Mouse (Mus musculus) hindbrain, embryonic 14.5 days (tissue): ENCODE measurements at regions not wholly inside any gene's neighbourhood (a gene's known extent, or its start where the extent isn't known, plus 50 kb on each side); places are given as distances from the start of the nearest gene placed in this dataset.

Source experiments
- ATAC-seq: fragments of 200-750 bp; cut with Nextera tagmentation; 2 replicates; pipeline ENCODE4 v1.8.0; 2017; ENCODE audit warnings: moderate number of reproducible peaks, mild to moderate bottlenecking, moderate TSS enrichment, moderate library complexity; ENCODE audit not compliant: low FRiP score
- DNase-seq: peaks from one replicate; pipeline ENCODE4 v3.0.0-alpha.2; 2015; ENCODE audit warnings: low spot score
- H3K27ac ChIP-seq: fragments of 300-500 bp; sonication (generic); 2 replicates; pipeline ENCODE4 v1.5.1; 2014; ENCODE audit warnings: mild to moderate bottlenecking, moderate library complexity
- H3K27me3 ChIP-seq: fragments of 300-500 bp; sonication (generic); 2 replicates; pipeline ENCODE4 v1.6.1; 2014; ENCODE audit warnings: mild to moderate bottlenecking, low read length, mixed read lengths; ENCODE audit not compliant: control insufficient read depth, insufficient read depth
- H3K36me3 ChIP-seq: fragments of 300-500 bp; sonication (generic); replicated peaks from 2 replicates; pipeline ENCODE4 v1.6.1; 2014; ENCODE audit not compliant: control insufficient read depth, insufficient read depth
- H3K4me1 ChIP-seq: fragments of 300-500 bp; sonication (generic); replicated peaks from 2 replicates; pipeline ENCODE4 v1.6.1; 2014; ENCODE audit warnings: antibody characterized with exemption, low read length, mixed read lengths; ENCODE audit not compliant: control insufficient read depth, insufficient read depth
- H3K4me2 ChIP-seq: fragments of 300-500 bp; sonication (generic); replicated peaks from 2 replicates; pipeline ENCODE4 v1.6.1; 2014; ENCODE audit warnings: mild to moderate bottlenecking, moderate library complexity
- H3K4me3 ChIP-seq: fragments of 300-500 bp; sonication (generic); replicated peaks from 2 replicates; pipeline ENCODE4 v1.5.1; 2014; ENCODE audit warnings: mild to moderate bottlenecking, low read length
- H3K9ac ChIP-seq: fragments of 300-500 bp; sonication (generic); 2 replicates; pipeline ENCODE4 v1.6.1; 2014
- H3K9me3 ChIP-seq: fragments of 300-500 bp; sonication (generic); 2 replicates; pipeline ENCODE4 v1.6.1; 2016; ENCODE audit warnings: low read length; ENCODE audit not compliant: control insufficient read depth
- WGBS: fragments of 180-500 bp; shearing (Covaris S2); extraction: QIAGEN DNeasy Blood & Tissue Kit; methylation state at CpG from one replicate; pipeline ENCODE4 v1.1.7; 2014; 5-methylcytosine and 5-hydroxymethylcytosine counted together

DNA sequence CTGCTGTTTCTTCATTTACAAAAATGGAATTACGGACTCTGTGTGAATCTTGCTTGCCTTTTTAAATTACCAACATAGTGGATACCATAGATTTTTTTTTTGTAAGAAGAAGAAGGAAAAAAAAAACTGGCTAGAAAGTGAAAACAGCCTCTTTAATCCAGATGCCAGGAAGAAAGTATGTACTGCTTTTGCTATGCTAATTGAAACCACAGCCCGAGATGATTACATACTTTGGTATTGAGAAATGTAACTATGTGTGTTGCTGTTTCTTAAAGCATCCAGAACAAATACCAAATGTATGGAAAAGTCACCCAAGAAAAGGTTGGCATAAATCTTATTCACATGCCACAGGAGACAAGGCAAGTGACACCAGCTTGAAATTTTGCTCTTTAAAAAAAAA is 93.2 kb upstream of the Nfe2l3 start:
- H3K4me2 ChIP-seq = no peak overlapping the region
- H3K27ac ChIP-seq = no peak overlapping the region
- H3K9ac ChIP-seq = no peak overlapping the region
- 78% methylated on average over 2 of the region's 2 CpGs for WGBS
- no peaks in the 10 kb centered on the region for H3K9me3 ChIP-seq
- peaks cover 4% of the 10 kb centered on the region; the same call in 1 of the 2 replicates for H3K4me1 ChIP-seq
- H3K27me3 ChIP-seq = no peaks in the 10 kb centered on the region
- H3K4me3 ChIP-seq = no peak overlapping the region
- DNase-seq (no peak), ATAC-seq (no peak)
- H3K36me3 ChIP-seq = no peaks in the 10 kb centered on the region

DNA sequence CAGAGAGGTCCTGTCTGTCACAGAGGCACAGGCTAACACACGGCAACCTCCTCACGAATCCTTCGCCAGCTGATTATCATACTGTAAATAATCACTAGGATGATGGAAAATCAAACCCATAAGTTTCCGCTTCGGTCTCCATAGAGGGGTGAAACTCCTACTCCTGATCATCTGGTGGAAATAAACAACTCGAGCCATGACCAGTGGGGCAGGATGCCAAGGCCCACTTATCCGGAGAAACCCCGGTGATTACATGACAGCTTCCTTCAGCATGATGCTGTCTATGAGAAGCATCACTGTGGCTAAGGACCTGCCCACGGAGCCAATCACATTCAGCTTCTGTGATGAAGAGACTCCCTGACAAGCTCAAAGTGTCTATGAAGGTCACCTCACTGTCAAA is 84.7 kb upstream of the Nfe2l3 start:
- Histone ChIP-seq H3K4me2 (no peak overlapping the region), H3K4me1 (no peaks in the 10 kb centered on the region), H3K27ac (no peak overlapping the region), H3K4me3 (no peak overlapping the region), H3K36me3 (no peaks in the 10 kb centered on the region), H3K9ac (no peak overlapping the region), H3K9me3 (no peaks in the 10 kb centered on the region), H3K27me3 (no peaks in the 10 kb centered on the region)
- no peak for ATAC-seq
- 87% methylated on average over 9 of the region's 9 CpGs for WGBS
- DNase-seq = no peak

DNA sequence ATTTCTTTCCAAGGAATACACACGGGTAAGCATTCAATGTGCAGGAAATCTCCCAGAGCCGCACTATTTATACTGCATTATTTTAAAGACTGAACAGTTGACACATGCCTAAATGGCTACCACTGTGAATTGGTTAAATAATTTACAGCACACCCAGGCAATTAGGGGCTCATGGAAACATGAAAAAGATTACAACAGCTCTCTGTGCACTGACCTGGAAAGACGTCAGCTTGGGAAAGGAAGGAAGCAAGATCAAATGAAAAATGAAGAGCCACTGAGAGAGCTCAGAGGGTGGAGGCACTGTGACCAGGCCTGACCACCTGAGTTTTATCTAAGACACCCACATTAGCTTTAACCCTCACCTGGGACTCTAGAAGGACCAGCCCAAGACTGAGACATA is 82.7 kb upstream of the Nfe2l3 start:
- H3K4me2 ChIP-seq = no peak overlapping the region
- no peaks in the 10 kb centered on the region for H3K36me3 ChIP-seq

DNA sequence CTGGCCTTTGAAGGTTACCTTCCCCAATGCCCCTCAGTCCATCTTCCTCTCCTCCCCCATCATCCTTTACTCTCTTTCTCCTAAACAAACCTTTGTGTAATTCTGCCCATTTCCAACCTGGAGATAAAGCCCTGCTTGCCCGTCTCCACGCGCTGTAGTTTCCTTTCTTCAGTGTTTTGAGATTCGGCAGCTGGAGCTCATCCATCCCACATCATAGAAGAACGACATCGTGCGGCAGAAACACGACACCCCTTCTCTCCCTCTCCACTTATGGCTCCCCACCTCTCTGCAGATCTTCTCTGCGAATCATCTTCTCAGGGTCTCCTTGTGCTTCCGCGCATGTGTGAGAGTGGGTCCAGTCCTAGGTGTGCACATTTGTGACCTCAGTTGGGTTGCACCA is 77.4 kb upstream of the Nfe2l3 start:
- ATAC-seq (no peak), DNase-seq (no peak)
- 90% methylated on average over 11 of the region's 11 CpGs for WGBS
- Histone ChIP-seq H3K9me3 (no peaks in the 10 kb centered on the region), H3K4me2 (no peak overlapping the region), H3K27me3 (no peaks in the 10 kb centered on the region), H3K27ac (no peak overlapping the region), H3K36me3 (no peaks in the 10 kb centered on the region), H3K4me3 (no peak overlapping the region), H3K4me1 (no peaks in the 10 kb centered on the region), H3K9ac (no peak overlapping the region)

More for the DNA sequence above, 82.7 kb upstream of the Nfe2l3 start:
- H3K9ac ChIP-seq = no peak overlapping the region
- no peaks in the 10 kb centered on the region for H3K9me3 ChIP-seq
- no peaks in the 10 kb centered on the region for H3K27me3 ChIP-seq
- no peaks in the 10 kb centered on the region for H3K4me1 ChIP-seq
- ATAC-seq (no peak), DNase-seq (no peak)
- no peak overlapping the region for H3K27ac ChIP-seq
- WGBS = 46% methylated on average over 3 of the region's 3 CpGs
- H3K4me3 ChIP-seq = no peak overlapping the region

DNA sequence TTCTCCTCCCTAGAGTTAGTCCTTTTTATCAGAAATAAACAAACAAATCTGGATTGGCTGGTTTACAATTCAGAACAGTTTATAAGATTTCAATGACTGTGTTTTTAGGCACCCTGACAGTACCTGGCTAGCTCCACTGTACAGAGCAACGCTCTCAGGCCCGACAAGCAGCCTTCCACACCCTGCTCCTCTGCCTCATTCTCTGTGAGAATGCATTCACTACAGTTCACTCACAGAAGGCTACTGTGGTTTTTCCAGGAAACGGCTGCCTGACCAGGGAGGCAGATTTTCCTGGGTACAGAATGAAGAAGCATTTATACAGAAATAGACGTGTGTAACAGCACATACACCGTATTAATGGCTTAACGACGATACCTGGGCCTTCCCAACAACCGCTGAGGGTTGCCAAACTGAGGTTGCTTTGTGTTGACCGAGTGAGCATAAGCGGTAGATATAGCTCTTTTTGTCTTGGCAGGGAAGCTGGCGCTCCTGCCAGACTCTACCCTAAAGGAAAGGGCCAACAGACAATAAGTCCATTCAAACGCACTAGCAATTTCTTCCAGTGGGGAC is 70.8 kb upstream of the Nfe2l3 start:
- WGBS = 58% methylated on average over 12 of the region's 12 CpGs
- H3K9ac ChIP-seq = no peak overlapping the region
- H3K4me2 ChIP-seq = no peak overlapping the region
- no peak overlapping the region; the same call in 1 of the 2 replicates for H3K27ac ChIP-seq
- H3K4me3 ChIP-seq = no peak overlapping the region
- no peak for DNase-seq
- ATAC-seq = no peak
- no peaks in the 10 kb centered on the region for H3K36me3 ChIP-seq
- no peaks in the 10 kb centered on the region for H3K27me3 ChIP-seq
- H3K4me1 ChIP-seq = peaks cover 5% of the 10 kb centered on the region
- H3K9me3 ChIP-seq = no peaks in the 10 kb centered on the region

DNA sequence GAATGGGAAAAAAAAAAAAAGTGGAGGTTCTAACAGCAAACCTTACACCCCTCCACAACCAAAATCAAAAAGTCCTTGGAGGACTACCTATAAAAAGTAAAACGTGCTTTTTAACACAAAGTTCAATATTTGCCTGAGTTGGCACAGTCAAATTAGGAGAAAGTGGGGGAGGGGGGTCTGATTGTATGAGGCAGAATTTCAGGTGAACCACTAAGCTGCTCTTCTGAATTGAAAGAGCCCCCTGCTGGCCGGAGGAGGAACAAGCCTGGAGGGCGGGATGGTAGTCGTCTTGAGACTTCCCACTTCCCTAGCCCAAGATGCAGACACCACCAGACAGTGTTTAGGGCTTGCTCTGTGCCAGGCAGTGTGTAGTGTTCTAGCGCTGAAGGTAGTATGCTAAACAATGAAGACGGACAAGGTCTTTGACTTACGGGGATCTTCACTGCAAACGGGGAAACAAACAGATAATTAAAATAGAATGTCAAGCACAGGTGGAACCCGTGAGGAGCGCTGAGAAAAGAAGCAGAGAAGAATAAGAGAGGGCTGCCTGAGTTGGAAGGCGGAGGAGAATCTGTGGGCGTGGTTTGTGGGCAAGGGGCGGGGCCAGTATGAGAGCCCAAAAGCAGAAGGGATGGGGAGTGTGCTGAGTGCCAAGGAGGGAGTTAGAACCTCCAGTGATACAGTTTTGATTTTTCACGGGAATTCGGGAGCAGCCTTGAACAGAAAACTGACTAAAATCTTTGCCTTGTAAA is 69.8 kb upstream of the Nfe2l3 start:
- ATAC-seq (peak; percentile 74; the same call in 1 of the 2 replicates), DNase-seq (peak; percentile 78)
- Histone ChIP-seq H3K27ac (0 out of 2 replicates have a peak overlapping the region, but pooled peaks have one; percentile 7), H3K36me3 (no peaks in the 10 kb centered on the region), H3K4me2 (peak overlapping the region; percentile 43), H3K9ac (peak overlapping the region; percentile 38; the same call in 1 of the 2 replicates), H3K9me3 (no peaks in the 10 kb centered on the region), H3K4me3 (no peak overlapping the region), H3K27me3 (no peaks in the 10 kb centered on the region), H3K4me1 (peaks cover 5% of the 10 kb centered on the region)
- 5% methylated on average over 15 of the region's 15 CpGs for WGBS

DNA sequence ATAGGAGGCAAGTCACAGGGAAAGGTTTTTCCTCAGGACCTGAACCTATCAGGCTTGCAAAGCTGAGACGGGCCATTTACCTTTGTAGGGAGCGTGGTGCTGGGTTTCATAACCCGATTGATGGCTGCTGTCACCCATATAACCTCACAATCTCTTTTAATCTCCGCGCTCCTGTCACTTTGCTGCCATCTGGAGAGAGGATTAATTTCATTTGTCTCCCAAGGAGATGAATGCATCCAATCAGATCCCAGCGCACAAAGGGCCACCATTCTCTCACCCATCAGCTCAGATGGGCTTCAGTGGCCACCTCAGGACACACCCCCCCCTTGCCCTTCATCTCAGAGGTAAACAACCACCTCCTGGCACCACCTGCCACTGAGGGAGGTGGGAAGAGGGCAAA is 67.7 kb upstream of the Nfe2l3 start:
- H3K9ac ChIP-seq = no peak overlapping the region
- ATAC-seq = no peak
- 56% methylated on average over 6 of the region's 6 CpGs for WGBS
- H3K9me3 ChIP-seq = no peaks in the 10 kb centered on the region
- DNase-seq = no peak
- H3K36me3 ChIP-seq = no peaks in the 10 kb centered on the region
- no peak overlapping the region for H3K4me3 ChIP-seq
- H3K4me2 ChIP-seq = no peak overlapping the region
- H3K27me3 ChIP-seq = no peaks in the 10 kb centered on the region
- H3K4me1 ChIP-seq = peaks cover 5% of the 10 kb centered on the region
- no peak overlapping the region for H3K27ac ChIP-seq

DNA sequence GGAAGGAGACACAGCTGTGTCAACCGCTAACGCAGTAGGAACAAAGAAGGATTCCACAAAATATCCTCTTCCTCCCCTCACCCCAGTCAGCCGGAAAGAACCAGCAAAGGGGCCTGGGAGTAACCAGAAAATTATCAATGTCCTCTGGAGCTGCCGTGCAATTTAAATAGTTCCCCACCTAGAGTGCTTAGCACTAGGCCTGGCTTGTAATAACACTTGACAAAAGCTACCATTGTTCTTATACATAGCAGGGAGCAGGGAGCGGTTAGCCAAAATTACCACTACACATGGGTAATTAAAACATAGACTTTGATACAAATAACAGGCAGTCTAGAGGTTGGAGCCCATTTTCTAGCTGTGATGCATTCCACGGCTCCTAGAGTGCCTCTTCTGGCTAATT is 62.7 kb upstream of the Nfe2l3 start:
- Histone ChIP-seq H3K4me3 (no peak overlapping the region), H3K36me3 (no peaks in the 10 kb centered on the region), H3K4me1 (peaks cover 9% of the 10 kb centered on the region), H3K27ac (no peak overlapping the region), H3K9ac (no peak overlapping the region), H3K4me2 (no peak overlapping the region), H3K27me3 (no peaks in the 10 kb centered on the region), H3K9me3 (no peaks in the 10 kb centered on the region)
- DNase-seq (no peak), ATAC-seq (no peak)
- 37% methylated on average over 6 of the region's 6 CpGs for WGBS

DNA sequence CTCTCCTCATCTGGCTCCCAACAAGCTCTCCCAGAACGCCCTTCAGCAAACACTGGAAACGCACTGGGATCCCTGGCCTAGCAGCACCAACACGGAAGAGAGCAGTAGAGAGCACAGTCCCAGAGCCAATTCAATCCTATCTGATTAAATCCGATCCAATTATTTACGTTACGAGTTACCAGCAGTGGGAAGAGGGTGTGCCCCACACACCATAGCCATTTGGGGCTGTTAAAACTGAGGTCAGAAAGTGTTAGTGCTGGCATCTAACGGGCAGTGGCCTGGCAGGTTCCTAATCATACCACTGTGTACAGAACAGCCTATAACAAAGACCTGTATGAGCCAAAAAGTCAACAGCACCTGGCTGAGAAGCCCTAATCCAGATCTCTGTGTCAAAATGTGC is 60.1 kb upstream of the Nfe2l3 start:
- ATAC-seq (no peak), DNase-seq (no peak)
- Histone ChIP-seq H3K36me3 (no peaks in the 10 kb centered on the region), H3K9ac (no peak overlapping the region), H3K9me3 (no peaks in the 10 kb centered on the region), H3K4me3 (no peak overlapping the region), H3K4me2 (no peak overlapping the region), H3K27me3 (no peaks in the 10 kb centered on the region), H3K27ac (no peak overlapping the region), H3K4me1 (peaks cover 9% of the 10 kb centered on the region)
- WGBS = 55% methylated on average over 7 of the region's 7 CpGs
